In the genomic region with DNA sequence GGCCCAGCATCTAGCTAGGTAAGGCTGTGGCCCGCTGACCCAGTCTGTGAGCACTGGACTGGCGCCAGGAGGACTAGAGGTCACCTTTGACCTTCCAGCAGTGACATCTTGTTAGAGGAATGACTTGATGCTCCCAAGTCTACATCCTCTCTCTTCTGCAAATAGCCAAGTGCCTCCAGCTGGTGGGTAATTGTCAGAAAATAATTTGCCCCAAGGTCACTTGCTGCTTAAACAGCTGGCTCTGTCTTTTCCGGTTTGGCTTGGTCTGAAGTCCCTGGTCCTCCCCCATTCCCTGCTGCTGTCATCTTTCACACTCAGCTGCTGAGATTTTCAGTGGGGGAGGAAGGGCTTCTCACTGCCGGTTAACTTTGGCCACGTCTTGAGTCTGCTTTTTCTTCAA, we compare ENCODE assay signal across 10 mouse cellular contexts. TPM values are rescaled to one million over a fixed set of nuclear protein-coding genes. Genes with fewer than 3 reads are reported as not detected.
A peak's percentile ranks its signal among the peaks of the same experiment; 100 is the strongest.
DNase-seq lines count a peak whose midpoint lies in the region; ATAC-seq lines count a peak whose summit lies in the region.
"Had no signal": no experiment of that assay in that cellular context is flagged by ENCODE, and none has a peak within 500 bp of the region (broad histone marks: within the 10 kb centered on the region; RNA-seq: fewer than 3 reads in every experiment).

No protein-coding gene starts in this region.

- H3K36me3 ChIP-seq in heart, embryonic 11.5 days (ENCODE audit: control insufficient read depth, insufficient read depth, low read length) = no peaks in the 10 kb centered on the region
- no peaks in the 10 kb centered on the region for H3K36me3 ChIP-seq in kidney, embryonic 14.5 days (ENCODE audit: control insufficient read depth, insufficient read depth, low read length)

- H3K4me2 ChIP-seq in heart, embryonic 11.5 days = no peak overlapping the region
- H3K4me2 ChIP-seq in kidney, embryonic 14.5 days (replicated peaks; ENCODE audit: low read depth, low read length) = no peak overlapping the region

- H3K27me3 ChIP-seq in heart, embryonic 11.5 days (ENCODE audit: control insufficient read depth, insufficient read depth, low read length) = no peaks in the 10 kb centered on the region
- no peaks in the 10 kb centered on the region for H3K27me3 ChIP-seq in kidney, embryonic 14.5 days (ENCODE audit: control insufficient read depth, insufficient read depth, low read length)

- H3K4me3 ChIP-seq in heart, embryonic 11.5 days (ENCODE audit: low read depth, low read length) = no peak overlapping the region
- H3K4me3 ChIP-seq in kidney, embryonic 14.5 days (ENCODE audit: low read length) = no peak overlapping the region

- peaks cover 15% of the 10 kb centered on the region for H3K4me1 ChIP-seq in heart, embryonic 11.5 days (ENCODE audit: control insufficient read depth, insufficient read depth, low read length)
- H3K4me1 ChIP-seq in kidney, embryonic 14.5 days (ENCODE audit: control insufficient read depth, insufficient read depth, low read length) = peaks cover 8% of the 10 kb centered on the region; the same call in 1 of the 2 replicates

- no peak overlapping the region for H3K9ac ChIP-seq in heart, embryonic 11.5 days (ENCODE audit: low read depth, low read length)
- no peak overlapping the region for H3K9ac ChIP-seq in kidney, embryonic 14.5 days (ENCODE audit: low read depth, low read length)

- 40% methylated on average over 5 of the region's 5 CpGs for WGBS in heart, embryonic 11.5 days (ENCODE audit: insufficient replicate concordance)
- 21% methylated on average over 5 of the region's 5 CpGs for WGBS in kidney, embryonic 14.5 days

- DNase-seq in heart, adult 18-20 months = peak; percentile 24 to 58
- peak; percentile 33 for DNase-seq in gastrocnemius, adult 18-20 months (ENCODE audit: low spot score)
- peak; percentile 58 for DNase-seq in mesoderm, embryonic 11.5 days (ENCODE audit: low read depth, low spot score)
- no peak for DNase-seq in thymus, adult 18-20 months
- no peak for DNase-seq in ovary, adult 18-20 months (ENCODE audit: low spot score)
- DNase-seq in ovary, postnatal 36 days (ENCODE audit: low spot score) = no peak
- DNase-seq: B cell, adult 2 months had no signal

- H3K9me3 ChIP-seq in heart, embryonic 11.5 days (replicated peaks; ENCODE audit: control insufficient read depth, low read length) = no peaks in the 10 kb centered on the region
- H3K9me3 ChIP-seq in kidney, embryonic 14.5 days (ENCODE audit: control insufficient read depth, low read length) = no peaks in the 10 kb centered on the region

- ATAC-seq in heart, embryonic 11.5 days (replicated peaks; ENCODE audit: insufficient number of reproducible peaks, low FRiP score, low TSS enrichment) = no peak
- ATAC-seq in kidney, embryonic 14.5 days (ENCODE audit: low FRiP score, low TSS enrichment) = 0 out of 2 replicates have a peak, but pooled peaks have one; percentile 18

- no peak overlapping the region for H3K27ac ChIP-seq in heart, embryonic 11.5 days (ENCODE audit: low read depth, low read length)
- H3K27ac ChIP-seq in kidney, embryonic 14.5 days (ENCODE audit: low read depth, low read length) = no peak overlapping the region

RNA-seq across cellular contexts. Expression of gene Tspan11, which starts 45.3 kb away (rescaled TPM):
- total RNA-seq in heart, adult 18-20 months (2021) = 1 to 10 TPM in 1 of 2 experiments, under 1 TPM in 1; 0.57 to 1.2 TPM
- polyA plus RNA-seq in heart, embryonic 11.5 days (2014; fragmentation: Nextera tagmentation; extraction: Ambion mirVana) = 2.0 and 2.9 TPM in 2 replicates
- total RNA-seq in gastrocnemius, adult 18-20 months (2021) = 1 to 10 TPM; 1.3 to 1.6 TPM
- polyA plus RNA-seq in kidney, embryonic 14.5 days (2014; fragmentation: Nextera tagmentation; extraction: Ambion mirVana) = 5.0 and 5.8 TPM in 2 replicates
- total RNA-seq: megakaryocyte, adult 5-6 weeks had no signal

Comparison
In these comparisons a context has a peak if more than half of its experiments do, and no peak if none do; other contexts are left out.
1. DNase-seq: peak in heart, adult 18-20 months (2 of 2), gastrocnemius, adult 18-20 months (single experiment) and mesoderm, embryonic 11.5 days (single experiment); none in thymus, adult 18-20 months (0 of 2), ovary, adult 18-20 months (single experiment) and ovary, postnatal 36 days (single experiment).